Mouse (Mus musculus) cerebellum, adult 18-20 months (tissue): ENCODE measurements at regions not wholly inside any gene's neighbourhood (a gene's known extent, or its start where the extent isn't known, plus 50 kb on each side); places are given as distances from the start of the nearest gene placed in this dataset.

Experiments
- DNase-seq, 2 experiments: peaks; one replicate each; pipeline ENCODE4 v3.0.0; 2021

DNA sequence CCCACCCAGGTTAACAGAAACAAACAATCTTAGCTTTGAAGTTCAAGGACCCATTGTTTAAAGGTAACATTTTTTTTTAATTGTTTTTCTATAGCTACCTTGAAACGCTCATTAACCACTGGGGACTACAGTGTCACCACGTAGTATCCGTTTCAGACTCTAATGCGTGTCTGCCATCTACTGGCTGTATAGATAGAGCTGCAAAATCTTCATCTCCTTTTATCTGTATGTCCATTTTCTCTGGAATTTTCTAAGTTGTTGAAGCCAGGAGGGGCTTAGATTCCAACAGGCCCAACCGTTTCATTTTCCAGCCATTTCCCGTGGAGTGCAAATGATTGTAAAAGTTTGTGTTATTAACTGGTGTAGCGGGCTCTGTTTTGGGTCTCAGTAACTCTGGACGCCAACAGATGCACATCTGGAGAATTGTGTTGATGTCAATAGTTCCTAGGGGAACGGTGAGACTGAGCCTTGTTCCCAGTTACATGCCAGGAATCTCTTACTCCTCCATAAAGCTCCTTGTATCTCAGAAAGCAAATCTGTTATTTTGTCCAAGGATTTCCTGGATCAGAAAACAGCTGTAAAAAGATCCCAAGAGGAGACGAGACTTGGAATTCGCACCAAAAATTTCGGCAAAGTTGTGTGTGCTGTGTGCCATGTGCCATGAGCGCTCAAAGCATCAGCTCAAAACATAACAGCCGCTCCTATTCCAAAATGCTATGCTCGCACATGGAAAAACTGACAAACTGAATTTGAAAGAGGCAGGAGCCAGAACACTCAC lies 158.8 kb upstream of the Phyhipl start:
- peak; percentile 10 to 29 for DNase-seq

DNA sequence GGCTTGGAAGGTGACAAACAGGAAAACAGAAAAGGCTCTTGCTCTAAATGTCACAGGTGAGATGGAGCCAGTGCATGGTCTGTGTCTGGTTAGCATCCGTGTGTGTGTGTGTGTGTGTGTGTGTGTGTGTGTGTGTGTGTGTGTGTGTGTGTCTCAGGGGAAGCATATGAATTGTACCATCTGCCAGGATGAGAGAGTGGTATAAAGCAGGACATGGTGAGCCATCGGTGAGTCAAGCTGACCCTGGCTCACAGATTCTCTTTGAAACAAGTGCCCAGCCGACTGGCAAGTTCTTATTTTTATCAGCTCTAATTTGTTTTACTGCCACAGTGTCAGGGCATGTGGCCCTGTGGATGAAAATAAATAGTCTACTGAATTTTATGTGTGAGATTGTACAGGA lies 153.6 kb upstream of the Phyhipl start:
- DNase-seq: no peak

DNA sequence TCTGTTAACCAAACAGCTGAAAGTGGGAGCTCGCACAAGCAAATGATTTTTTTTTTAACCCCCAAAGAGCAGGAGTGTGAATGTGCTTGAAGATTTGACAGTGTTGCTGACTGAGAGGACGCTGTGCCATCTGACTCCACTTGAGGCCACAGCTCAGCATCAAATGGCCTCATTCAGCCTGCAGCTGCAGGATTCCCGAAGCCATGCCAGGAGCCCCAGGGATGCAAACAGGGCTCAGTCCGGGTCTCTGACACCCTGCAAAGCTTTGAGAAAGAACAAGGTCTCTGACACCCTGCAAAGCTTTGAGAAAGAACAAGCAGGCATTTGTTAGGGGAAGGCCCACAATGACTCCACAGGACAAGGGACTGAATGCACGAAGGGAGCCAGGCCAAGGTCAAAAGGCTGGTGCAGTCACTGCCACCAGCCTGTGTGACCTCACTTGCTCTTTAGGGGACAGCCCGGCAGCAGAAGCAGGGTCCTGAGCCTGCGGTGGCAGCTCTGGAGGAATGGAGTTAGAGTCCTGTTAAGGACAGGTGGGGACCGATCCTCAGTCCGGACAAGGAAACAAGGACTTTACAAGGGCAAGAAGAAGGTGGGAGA lies 151.1 kb upstream of the Phyhipl start:
- DNase-seq: peak; percentile 16 to 40

DNA sequence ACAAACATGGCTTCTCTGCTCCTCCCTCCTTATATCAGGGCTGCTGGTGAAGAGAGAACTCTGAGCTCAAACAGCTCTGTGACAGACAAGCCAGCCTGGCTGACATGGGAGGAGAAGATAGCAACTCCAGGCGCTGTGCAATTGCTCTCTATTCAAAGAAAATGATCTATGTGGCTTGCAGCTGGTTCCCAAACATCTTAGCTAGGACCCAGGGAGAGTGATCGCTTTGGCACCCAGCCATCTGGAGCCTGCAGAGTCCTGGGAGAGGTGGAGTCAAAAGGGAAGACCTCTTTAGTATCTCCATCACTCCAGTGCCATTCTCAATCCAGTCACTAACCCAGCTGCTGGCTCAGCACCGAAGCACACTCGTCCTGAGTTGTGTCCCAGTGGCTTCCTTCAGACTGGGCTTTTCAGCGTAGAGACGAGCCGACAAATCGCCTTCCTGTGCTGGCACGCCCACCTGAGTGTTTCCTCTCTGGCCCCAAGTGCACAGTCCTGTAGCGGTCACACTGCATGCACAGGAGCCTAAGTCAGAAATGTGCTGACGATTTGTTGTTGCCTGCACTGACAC lies 145.1 kb upstream of the Phyhipl start:
- DNase-seq: no peak

DNA sequence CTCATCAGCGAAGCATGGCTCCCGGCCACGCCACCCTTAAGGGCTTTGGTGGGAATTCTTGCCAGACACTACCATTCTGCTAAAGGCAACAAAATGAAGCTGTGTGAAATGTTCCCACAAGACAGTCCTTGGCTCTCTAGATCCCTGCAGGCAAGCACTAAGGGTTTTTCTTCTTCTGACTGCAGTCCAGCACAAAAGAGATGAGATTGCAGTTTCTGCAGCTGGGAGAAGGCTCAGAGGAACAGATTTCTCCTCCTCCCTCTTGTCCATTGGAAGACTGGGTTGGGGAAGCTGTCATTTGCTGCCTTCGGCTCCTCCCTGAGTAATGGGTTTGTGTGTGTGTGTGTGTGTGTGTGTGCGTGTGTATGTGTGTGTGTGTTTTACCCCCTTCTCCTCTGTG lies 144.1 kb upstream of the Phyhipl start:
- DNase-seq: no peak

DNA sequence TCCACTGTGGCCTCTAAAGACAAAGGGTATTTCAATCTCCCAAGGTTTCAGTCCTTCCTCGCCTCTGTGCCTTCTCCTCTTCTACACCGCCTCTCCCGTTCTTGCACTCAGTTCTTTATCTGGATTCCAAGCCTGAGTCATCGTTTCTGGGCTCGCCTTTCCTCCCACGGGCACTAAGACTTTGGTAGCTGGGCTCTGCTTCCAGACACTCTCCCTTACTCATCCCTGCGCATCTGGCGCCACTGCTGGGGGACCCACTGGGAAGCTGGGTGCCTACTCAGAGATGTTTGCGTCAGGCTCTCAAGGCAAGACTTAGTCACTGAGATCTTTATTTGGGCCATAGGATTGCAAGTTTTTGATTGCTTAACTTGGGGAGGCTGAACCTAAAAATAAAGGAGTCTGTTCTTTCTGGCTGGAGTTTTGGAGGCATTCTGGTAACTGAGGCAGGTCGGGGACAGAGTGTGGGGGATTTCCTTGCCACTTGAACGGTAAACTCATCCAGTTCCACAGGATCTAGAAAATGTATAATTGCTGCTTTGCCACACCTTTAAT lies 143.5 kb upstream of the Phyhipl start:
- no peak for DNase-seq

DNA sequence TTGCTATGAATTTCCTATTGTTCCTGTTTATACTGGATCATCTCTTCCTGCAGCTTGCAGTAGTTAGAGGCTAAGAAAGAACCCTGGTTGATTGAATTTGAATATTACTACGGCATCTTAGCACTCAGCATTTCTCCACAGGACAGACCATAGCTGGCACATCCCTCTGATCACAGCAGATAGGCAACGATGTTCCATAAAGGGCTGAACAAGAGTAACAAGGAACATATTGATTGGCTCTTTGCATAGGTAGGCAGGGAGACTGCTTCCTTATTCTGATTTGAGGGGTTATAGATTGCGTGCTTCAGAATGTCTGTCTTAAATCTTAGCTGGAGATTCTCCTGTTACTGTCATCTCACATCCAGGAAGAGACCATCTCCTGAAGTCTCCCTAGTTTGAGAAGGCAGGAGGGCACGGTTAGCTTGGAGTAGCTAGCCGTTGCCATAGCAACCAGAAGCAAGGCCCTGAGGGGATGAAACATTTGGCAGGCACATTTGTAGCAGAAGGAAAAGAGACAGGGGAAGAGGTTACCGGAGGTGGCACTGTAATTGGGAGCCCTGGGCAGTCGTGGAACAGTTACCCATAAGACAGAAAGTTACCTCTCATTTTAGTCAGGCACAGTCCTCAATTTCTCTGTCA lies 133.2 kb upstream of the Phyhipl start:
- DNase-seq: peak; percentile 28 to 29

DNA sequence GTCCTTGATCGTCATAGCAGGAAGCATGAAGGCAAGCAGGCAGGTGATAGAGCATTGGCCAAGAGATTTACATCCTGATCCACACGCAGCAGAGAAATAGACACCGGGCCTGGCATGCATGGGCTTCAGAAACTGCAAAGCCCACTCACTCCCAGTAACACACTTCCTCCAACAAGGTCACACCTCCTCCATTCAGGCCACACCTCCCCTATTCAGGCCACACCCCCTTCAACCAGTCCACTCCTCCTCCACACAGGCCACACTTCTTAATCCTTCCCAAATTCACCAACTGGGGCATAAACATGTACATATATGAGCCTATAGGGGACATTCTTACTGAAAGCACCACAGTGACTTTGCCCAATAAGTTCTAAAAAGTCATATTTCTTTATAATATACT lies 125.3 kb upstream of the Phyhipl start:
- DNase-seq: no peak

DNA sequence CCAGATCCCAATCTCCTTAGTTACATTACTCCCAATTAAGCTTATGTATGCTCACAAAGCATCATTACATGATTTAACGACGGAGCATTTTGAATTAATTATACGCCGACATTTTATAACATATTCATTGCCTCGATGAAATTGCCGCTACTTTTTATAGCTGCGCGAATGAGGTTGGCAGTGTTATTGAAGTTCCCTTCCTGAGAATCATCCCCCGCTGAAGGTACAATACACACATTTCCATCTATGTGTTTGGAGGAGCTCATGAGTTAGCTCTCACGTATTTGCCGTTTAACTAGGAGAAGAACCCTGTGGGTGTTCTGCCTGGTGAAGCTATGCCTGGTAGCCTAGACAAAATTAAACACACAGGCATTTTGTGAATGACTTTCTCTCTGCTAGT lies 122.8 kb upstream of the Phyhipl start:
- no peak for DNase-seq

DNA sequence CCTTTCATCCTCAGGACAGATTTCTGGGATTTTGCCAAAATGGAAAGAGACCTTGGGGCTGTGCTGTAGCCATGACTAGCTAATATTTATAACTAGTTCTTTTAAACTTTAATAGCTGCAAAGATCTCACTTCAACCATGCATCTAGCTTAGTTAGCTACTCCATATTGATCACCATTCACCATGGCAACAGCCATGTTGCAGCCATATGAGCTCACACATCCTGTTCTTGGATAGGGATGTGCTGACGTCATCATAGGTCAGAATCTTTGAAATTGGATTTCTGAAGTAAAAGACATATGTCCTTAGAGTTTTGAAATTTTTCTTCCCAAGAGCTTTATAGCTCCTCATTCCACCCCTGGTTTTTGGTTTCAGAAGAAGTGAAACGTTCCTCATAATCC lies 118.8 kb upstream of the Phyhipl start:
- DNase-seq: no peak

DNA sequence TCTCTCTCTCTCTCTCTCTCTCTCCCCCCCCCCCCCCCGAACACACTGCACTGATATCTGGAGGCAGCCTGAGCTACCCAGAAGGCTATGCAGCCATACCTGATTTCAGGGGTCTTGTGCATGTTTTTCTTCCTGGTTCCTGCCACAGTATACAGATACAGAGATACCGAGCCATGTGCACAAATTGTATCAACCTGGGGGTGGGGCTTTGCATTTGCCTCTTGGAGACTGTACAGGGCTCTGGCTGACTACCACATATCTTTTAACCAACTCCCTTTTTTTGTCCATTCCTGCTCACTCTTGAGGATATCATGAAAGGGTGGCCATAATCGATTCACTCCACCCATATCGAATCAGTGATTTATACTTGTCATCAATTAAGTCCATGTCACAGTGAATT lies 118.4 kb upstream of the Phyhipl start:
- no peak for DNase-seq

DNA sequence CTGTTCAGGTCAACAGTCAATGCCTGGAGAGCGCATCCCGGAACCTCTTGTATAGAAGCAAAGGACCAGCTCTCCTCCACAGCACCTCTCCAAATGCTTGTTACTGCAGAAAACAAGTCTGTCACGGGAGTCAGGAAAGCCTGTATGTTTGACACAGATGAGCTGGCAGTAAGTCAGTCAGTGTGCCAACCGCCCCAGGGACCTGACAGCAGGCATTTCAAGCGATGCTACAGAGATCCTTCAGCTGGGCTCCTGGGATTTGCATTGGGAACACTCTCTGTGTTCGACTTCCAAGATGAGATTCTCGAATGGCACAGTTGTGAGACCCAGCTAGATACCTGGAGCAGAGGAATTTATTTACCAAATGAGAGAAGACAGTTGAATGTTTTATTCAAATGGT lies 111.7 kb upstream of the Phyhipl start:
- no peak for DNase-seq

DNA sequence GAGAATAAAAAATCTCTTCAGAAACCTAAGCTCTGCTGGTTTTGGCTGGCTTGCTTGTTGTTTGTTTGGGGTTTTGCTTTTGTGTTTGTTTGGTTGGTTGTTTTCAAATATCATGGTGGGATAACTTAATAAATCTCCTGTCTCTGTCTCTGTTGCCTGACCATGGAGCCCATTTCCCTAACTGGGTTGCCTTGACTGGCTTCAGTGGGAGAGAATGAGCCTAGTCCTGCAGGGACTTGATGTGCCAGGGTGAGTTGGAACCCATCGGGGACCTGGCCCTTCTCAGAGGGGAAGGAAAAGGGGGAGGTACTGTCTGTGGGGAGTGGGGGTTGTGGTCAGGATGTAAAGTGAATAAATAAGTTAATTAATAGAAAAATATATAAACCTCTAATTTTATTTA lies 111.1 kb upstream of the Phyhipl start:
- no peak for DNase-seq

DNA sequence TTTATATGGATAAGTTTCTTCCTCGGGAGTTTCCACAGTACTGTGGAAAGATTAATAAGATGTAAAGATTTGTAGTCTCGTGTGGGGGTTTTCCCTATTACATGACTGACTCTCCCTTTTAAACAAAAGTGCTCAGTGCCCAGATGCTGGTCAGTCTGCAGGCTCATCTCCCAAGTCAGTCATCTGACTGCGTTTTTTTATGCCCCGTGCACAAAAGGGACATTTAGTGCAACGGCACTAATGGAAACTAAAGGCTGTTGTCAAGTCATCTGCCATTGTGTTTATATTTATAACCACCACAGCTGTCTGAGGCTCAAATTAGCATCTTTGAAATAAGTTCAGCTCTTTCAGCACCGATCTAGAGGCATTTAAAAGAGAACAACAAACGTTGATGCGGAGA lies 110.7 kb upstream of the Phyhipl start:
- DNase-seq: peak in 1 of 2 experiments; percentile 4

DNA sequence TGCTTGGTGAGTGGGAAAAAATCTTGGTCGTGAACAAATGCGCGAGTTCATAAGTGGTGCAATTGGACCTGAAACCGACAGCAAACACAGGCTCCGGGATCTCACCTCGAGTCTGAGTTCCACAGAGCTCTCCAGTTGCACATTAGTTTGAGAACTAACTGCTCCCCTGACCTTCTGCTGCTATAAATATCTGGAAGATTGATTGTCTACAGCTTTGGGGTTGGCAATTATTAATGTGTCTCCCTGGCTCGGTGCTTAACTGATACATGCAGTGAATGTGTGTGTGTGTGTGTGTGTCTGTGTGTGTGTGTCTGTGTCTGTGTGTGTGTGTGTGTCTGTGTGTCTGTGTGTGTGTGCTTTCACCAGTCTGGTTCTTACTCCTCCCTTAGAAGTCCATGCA lies 107.4 kb upstream of the Phyhipl start:
- DNase-seq: no peak

DNA sequence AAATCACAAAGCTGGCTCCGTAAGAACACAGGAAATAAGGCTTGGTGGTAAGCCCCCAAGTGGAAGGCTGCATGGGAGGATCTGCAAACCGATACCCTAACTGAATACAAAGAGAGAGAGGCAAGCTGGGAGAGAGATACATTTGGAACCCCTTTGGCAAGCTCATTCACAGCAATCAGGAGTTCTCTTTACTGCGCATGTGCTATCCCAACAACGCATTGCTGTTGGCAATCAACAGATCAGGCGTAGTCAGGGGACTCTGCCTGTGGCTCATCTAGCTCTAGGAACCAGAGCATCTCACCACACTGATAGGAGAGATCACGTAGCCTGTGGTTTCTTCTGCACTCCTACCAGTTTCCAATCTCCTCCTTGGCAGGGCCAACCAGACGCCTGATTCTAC lies 103.9 kb upstream of the Phyhipl start:
- DNase-seq: no peak

DNA sequence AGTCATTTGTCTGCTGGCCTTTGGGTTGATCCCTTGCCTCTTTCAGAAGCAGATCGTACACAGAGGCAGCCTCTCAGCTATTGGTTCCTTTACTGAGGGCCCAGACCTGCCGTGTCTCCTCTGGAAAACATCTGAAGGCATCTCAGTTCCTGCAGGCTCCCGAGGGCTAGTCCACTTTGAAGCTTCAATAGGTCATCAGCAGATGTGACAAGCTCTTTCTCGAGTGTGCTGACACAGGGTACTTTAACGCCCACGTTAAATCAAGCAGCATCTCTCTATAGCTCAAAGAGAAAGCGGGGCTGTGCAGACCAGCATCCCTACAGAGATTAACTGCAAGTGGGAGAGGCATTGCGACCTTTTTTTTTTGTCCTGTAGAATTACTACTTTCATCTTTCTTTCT lies 96.0 kb upstream of the Phyhipl start:
- no peak for DNase-seq

DNA sequence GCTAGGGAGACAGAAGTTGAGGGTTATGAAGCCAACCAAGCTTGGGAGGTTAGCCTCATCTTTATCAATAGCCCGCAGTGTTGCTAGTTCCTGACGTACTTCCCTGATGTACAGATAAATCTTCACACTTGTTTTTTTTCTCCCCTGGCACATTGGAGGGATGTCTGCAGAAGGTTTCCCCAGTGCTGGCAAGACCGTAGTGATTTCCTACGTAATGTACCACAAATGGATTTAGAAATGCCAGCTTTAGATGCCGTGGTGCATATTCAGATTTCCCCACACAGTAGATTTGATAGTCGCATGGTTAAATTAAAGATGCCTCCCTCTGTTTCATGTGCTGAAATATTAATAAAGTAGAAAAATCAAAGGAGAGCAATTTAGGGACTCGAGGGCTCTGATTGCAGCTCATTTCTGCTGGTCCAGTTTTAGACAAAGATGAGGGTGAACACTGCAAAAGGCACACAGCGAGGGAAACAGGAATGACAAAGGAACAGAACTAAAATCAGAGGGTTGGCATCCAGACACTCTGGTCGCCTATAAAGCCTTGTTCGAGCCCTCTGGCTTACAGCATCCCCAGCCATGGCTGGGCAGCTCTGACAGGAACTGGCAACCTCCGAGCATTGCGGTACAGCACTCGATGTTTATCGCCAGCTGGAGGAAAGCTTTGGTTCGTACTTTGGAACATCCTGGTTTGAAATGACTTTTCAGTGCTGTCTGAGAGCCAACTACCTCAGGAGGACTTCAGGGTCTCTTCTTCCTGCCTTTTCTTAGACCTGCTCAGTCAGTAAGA lies 94.8 kb upstream of the Phyhipl start:
- no peak for DNase-seq

DNA sequence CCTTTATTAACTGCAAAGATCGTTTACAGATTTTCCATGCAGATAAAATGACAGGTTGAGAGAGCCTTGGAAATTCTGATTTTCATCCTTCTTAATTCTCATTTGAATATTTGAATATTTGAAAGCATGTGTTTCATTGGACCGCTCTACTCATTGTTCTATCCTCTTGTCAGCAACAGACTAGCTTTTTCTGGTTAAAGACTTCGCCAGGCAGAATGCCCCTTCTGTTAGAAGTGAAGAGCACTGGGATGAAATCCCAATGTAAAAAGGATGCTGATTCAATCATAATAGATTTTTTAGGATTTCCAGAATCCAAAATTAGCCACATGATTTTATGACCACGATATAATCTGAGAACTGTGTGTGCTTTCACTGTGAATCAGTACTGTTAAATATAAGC lies 90.8 kb upstream of the Phyhipl start:
- DNase-seq: no peak

DNA sequence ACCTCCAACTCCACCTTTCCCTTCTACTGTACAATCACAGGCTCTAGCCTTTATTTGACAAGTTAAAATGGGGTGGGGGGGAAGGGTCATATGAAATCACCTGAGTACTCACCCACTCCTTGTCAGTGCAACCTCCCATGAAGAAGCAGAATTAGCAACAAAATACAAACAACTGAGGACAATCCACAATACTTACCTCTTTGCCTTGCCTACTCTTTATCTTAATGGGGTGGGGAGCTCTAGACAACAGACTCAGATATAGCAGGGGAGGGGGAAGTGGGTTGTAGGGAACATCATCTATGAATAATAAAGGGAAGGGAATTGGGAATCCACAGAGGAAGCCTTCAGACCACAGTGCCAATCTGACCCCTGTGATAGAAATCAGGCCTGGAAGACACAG lies 86.1 kb upstream of the Phyhipl start:
- no peak for DNase-seq

DNA sequence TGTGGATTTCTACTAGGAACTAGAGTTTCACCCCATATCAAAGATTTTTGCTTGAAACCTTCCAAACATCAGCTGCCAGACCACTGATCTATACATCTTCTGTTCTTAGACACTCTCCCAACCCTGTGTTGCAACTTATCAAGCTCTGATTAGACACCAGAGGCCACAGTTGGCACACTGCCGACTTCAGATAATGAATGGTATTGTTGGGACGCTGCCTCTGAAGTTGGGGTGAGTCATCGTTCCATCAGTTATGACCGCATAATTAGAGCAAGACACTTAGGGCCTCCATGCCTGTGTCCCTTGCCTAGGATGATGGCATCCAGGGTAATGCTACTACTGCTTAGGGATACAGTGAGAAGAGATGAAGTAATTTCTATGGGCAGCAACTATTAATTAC lies 84.3 kb upstream of the Phyhipl start:
- DNase-seq: peak in 1 of 2 experiments; percentile 8

DNA sequence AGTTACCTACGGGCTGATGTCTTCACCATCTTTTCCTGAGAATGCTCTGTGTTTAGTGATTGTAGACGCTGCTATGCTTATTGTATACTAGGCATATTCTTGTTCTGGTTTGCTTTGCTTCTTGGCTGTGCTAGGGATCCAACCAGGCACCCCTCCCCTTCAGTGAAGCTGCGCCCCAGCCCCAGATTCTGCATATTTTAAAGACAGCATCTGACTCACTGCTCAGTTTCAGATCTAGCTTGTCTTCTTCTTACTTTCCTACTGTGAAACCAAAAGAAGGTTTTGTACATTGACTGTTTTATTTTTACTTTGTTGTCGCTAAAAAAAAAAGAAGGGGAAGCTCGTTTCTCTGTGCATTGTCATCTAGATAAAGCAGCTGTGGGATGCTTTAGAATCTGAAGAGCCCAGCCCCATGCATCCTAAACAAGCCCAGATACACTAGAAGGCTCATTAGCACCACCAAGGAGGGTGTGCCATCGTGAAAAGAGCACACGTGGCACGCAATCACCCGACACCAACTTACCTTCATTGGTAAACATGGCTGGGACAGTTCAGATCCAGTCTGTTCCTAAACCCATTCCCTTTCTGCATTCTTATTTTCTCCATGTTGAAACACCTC lies 83.7 kb upstream of the Phyhipl start:
- no peak for DNase-seq
